Mouse (Mus musculus) limb, embryonic 11.5 days (tissue): Measurements from ENCODE around the gene Ddx41. TPM values are rescaled to one million over a fixed set of nuclear protein-coding genes. Genes with fewer than 3 reads are reported as not detected.
A peak's percentile ranks its signal among the peaks of the same experiment; 100 is the strongest.

Source experiments
- ATAC-seq: fragments of 200-750 bp; cut with Nextera tagmentation; 2 replicates; pipeline ENCODE4 v1.8.0; 2017; ENCODE audit warnings: low read depth; ENCODE audit not compliant: insufficient number of reproducible peaks, low FRiP score, low TSS enrichment
- DNase-seq: peaks from one replicate; pipeline ENCODE4 v3.0.0-alpha.2; 2015; ENCODE audit warnings: low spot score
- H3K27ac ChIP-seq: fragments of 300-500 bp; sonication (generic); replicated peaks from 2 replicates; pipeline ENCODE4 v1.5.1; 2014; ENCODE audit warnings: low read depth, mild to moderate bottlenecking, low read length
- H3K27me3 ChIP-seq: fragments of 300-500 bp; sonication (generic); 2 replicates; pipeline ENCODE4 v1.6.1; 2014; ENCODE audit warnings: mild to moderate bottlenecking, low read length, mixed read lengths; ENCODE audit not compliant: control insufficient read depth, insufficient read depth
- H3K36me3 ChIP-seq: fragments of 300-500 bp; sonication (generic); 2 replicates; pipeline ENCODE4 v1.6.1; 2014; ENCODE audit warnings: mild to moderate bottlenecking, low read length, moderate library complexity, mixed read lengths; ENCODE audit not compliant: control insufficient read depth, insufficient read depth
- H3K4me1 ChIP-seq: fragments of 300-500 bp; sonication (generic); 2 replicates; pipeline ENCODE4 v1.6.1; 2014; ENCODE audit warnings: low read length, mixed read lengths; ENCODE audit not compliant: control insufficient read depth, insufficient read depth
- H3K4me2 ChIP-seq: fragments of 300-500 bp; sonication (generic); 2 replicates; pipeline ENCODE4 v1.6.1; 2014; ENCODE audit warnings: low read depth, mild to moderate bottlenecking, moderate library complexity; ENCODE audit not compliant: severe bottlenecking
- H3K4me3 ChIP-seq: fragments of 300-500 bp; sonication (generic); 2 replicates; pipeline ENCODE4 v1.5.1; 2014; ENCODE audit warnings: low read depth, low read length
- H3K9ac ChIP-seq: fragments of 300-500 bp; sonication (generic); 2 replicates; pipeline ENCODE4 v1.6.1; 2014; ENCODE audit warnings: mild to moderate bottlenecking, low read length
- H3K9me3 ChIP-seq: fragments of 300-500 bp; sonication (generic); 2 replicates; pipeline ENCODE4 v1.6.1; 2016; ENCODE audit warnings: low read length; ENCODE audit not compliant: control insufficient read depth
- WGBS: fragments of 180-500 bp; shearing (Covaris S2); extraction: QIAGEN DNeasy Blood & Tissue Kit; methylation state at CpG from one replicate; pipeline ENCODE4 v1.1.7; 2014; 5-methylcytosine and 5-hydroxymethylcytosine counted together
- polyA plus RNA-seq: library from polyadenylated mRNA; unstranded; fragments of >200 nt; fragmentation: Nextera tagmentation; extraction: Ambion mirVana; gene quantifications from 2 replicates; pipeline ENCODE4 v1.2.1, GENCODE M21; 2014

The Ddx41 gene
- polyA plus RNA-seq, 1 experiment from 2014 or later = 84.0 TPM

DNA sequence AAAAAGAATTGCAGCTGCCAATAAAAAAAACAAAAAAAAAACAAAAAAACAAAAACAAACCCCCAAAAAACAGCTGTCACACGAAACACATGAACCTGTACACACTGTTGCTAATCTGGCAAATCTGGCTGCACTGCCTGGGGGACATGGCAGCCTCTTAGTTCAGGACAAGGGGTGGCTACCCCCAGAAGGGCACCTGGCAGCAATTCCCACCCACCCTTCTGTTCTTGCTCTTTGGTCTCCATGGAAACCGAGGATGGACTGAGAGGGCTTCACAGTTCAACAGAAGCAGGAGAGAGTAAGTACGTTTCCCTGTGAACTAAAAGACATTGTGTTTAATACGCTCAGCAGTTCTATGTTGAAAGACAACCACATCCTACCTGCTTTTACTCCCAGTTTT lies 40.8 kb downstream of the Ddx41 start:
- 39% methylated on average over 4 of the region's 4 CpGs for WGBS
- H3K9me3 ChIP-seq = no peaks in the 10 kb centered on the region
- H3K4me2 ChIP-seq = no peak overlapping the region
- H3K27me3 ChIP-seq = no peaks in the 10 kb centered on the region
- peaks cover 3% of the 10 kb centered on the region; the same call in 1 of the 2 replicates for H3K36me3 ChIP-seq
- H3K27ac ChIP-seq = no peak overlapping the region
- DNase-seq (no peak), ATAC-seq (no peak)
- no peak overlapping the region for H3K4me3 ChIP-seq
- H3K4me1 ChIP-seq = peaks cover 8% of the 10 kb centered on the region
- no peak overlapping the region for H3K9ac ChIP-seq

DNA sequence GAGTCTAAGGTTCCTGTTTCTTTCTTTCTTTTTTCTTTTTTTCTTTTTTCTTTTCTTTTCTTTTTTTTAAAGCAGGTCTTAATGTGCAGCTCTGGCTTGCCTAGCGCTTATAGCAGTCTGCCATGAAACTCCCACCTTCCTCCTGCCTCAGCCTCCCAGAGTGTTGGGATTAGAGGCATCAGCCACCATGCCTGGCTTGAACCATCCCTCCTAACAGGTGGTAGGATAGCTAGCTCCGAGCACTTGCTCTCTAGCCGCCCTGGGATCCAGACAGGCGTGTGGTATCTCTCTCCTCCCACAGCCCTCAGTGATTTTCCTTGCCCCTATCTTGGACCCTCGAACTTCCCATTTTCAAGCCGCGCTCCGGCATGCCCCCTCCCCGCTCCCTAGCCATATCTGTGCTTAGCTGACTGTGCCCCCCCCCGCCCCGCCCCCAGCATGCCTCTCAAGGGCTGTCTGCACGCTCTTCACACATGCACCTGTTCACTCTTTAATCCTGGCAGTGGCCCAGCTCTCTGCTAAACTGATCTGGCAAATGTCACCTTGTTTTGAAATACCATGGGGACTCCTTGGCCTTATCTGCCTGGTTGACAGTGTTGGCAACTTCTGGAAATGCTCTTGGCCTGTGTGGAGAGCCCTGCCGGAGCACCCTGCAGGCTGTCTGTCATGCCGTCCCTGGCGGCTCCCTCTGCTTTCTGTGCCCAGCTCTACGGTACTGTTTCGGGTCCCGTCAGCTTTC lies 41.4 kb downstream of the Ddx41 start:
- no peak overlapping the region for H3K4me3 ChIP-seq
- no peaks in the 10 kb centered on the region for H3K27me3 ChIP-seq
- ATAC-seq (no peak), DNase-seq (no peak)
- H3K4me2 ChIP-seq = no peak overlapping the region
- H3K4me1 ChIP-seq = peaks cover 8% of the 10 kb centered on the region
- H3K27ac ChIP-seq = no peak overlapping the region
- peaks cover 3% of the 10 kb centered on the region; the same call in 1 of the 2 replicates for H3K36me3 ChIP-seq
- no peaks in the 10 kb centered on the region for H3K9me3 ChIP-seq
- WGBS = 26% methylated on average over 18 of the region's 18 CpGs
- no peak overlapping the region for H3K9ac ChIP-seq

DNA sequence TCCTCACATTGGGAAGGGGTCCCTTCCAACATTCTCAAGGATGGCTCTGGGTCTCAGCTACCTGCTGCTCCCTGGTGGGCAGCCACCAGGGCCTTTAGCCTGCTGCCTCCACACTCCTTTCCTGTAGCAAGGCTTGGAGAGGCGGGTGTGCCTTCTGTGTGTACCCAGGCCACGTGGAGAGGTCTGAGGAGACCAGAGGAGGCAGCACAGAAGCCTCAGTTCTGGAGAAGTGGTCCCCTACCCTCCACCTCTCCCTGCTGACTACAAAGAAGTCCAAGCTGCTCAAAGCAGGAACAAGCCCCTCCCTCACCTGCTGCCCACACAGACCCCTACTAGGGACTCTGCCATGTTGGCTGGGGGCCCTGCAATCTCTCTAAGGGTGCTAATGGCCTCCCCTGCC lies 42.2 kb downstream of the Ddx41 start:
- DNase-seq (no peak), ATAC-seq (no peak)
- H3K4me2 ChIP-seq = no peak overlapping the region
- H3K4me3 ChIP-seq = no peak overlapping the region
- H3K27me3 ChIP-seq = no peaks in the 10 kb centered on the region
- peaks cover 8% of the 10 kb centered on the region for H3K4me1 ChIP-seq
- WGBS = 27% methylated on average over 2 of the region's 2 CpGs
- H3K9ac ChIP-seq = no peak overlapping the region
- no peaks in the 10 kb centered on the region for H3K9me3 ChIP-seq
- H3K27ac ChIP-seq = no peak overlapping the region
- peaks cover 3% of the 10 kb centered on the region; the same call in 1 of the 2 replicates for H3K36me3 ChIP-seq

DNA sequence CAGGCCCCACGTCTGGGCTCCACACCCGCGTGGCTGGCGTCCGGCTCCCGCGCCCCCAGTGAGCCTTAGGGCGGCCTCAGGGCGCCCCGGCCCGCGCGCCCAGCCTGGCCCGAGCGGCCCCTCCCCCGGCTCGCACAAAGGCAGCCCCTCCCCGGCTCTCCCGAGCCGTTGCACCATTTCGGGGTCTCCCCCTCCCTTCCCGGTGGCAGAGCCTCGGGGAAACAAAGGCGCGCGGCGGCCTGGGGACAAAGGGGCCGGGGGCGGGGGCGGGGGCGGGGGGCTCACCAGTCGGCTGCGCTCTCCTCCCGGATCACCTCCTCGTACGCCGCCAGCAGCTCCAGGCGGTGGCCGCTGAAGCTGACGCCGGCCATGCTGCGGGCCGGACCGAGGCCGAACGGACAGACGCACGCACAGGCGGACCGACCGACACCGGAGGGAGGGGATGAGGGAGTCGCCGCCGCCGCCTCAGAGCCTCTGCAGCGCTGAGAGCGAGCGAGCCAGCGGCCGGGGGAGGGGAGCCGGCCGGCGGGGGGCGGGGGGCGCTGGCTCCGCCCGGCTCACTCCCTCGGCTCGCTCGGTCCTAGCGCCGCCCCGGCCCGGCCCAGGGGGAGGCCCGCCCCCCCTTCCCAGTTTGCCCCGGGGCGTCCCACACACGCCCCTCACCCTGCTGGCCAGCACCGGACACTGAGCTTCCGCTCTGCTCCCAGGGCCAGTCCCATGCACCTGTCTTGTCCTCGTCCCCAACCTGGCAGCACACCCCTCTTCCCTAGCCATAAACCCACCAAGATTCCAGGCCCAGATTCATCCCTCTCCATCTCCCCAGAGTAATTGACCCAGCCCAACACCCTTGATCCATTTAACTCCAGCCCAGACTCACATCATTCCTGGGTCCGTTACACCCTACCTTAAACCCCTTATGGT lies 48.6 kb downstream of the Ddx41 start, which contains the start of gene Dbn1:
Gene Dbn1, minus strand, starts transcription at position 534 of the 921 bp plus-strand sequence.
- Histone ChIP-seq H3K27ac (peak within 1 kb of the TSS; percentile 89), H3K4me1 (peaks cover 37% of the 10 kb centered on the region), H3K9me3 (no peaks in the 10 kb centered on the region), H3K27me3 (no peaks in the 10 kb centered on the region), H3K36me3 (peaks cover 2% of the 10 kb centered on the region; the same call in 1 of the 2 replicates), H3K9ac (peak within 1 kb of the TSS; percentile 100), H3K4me2 (peak within 1 kb of the TSS; percentile 98), H3K4me3 (peak within 1 kb of the TSS; percentile 100)
- ATAC-seq (peak; percentile 79), DNase-seq (peak; percentile 85)
- WGBS = 1% methylated on average over 41 of the region's 83 CpGs

DNA sequence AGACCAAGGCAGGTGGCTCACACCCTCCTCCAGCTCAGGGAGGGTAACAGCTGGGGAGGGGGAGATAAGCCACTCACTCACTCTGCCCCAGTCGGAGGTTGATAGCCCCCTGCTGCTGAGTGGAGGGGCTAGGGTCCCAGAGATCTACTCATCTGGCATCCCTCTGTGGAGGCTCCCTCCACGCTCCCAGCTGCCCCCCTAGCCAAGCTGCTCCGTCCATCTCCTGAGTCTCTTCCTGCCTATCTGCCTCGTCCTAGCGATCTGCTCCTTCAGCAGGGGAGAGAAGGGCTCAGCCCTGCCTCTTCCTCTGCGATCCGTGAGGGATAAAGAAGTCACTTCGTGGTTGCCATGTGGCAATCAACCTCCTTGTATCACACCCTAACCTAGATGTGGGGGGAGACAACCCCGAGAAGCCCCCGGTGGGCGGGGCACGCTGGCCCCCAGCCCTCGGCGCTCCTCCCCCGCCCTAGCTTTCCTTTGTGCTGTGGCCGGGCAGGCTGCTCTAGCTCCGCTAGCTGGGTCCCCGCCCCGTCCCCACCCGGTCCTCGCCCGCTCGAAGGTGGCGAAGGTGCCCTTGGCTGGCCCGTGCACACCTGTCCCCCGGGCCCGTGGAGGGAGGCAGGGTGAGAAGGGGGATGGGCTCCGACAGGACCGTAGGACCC lies 49.4 kb downstream of the Ddx41 start:
- H3K27me3 ChIP-seq = no peaks in the 10 kb centered on the region
- peak overlapping the region; percentile 100 for H3K4me3 ChIP-seq
- peak overlapping the region; percentile 100 for H3K9ac ChIP-seq
- WGBS = under 1% methylated on average over 29 of the region's 29 CpGs
- no peaks in the 10 kb centered on the region for H3K9me3 ChIP-seq
- peak overlapping the region; percentile 98 for H3K4me2 ChIP-seq
- peaks cover 10% of the 10 kb centered on the region; the same call in 1 of the 2 replicates for H3K36me3 ChIP-seq
- ATAC-seq = peak; percentile 55
- H3K27ac ChIP-seq = peak overlapping the region; percentile 89
- DNase-seq = peak; percentile 74
- peaks cover 37% of the 10 kb centered on the region for H3K4me1 ChIP-seq

DNA sequence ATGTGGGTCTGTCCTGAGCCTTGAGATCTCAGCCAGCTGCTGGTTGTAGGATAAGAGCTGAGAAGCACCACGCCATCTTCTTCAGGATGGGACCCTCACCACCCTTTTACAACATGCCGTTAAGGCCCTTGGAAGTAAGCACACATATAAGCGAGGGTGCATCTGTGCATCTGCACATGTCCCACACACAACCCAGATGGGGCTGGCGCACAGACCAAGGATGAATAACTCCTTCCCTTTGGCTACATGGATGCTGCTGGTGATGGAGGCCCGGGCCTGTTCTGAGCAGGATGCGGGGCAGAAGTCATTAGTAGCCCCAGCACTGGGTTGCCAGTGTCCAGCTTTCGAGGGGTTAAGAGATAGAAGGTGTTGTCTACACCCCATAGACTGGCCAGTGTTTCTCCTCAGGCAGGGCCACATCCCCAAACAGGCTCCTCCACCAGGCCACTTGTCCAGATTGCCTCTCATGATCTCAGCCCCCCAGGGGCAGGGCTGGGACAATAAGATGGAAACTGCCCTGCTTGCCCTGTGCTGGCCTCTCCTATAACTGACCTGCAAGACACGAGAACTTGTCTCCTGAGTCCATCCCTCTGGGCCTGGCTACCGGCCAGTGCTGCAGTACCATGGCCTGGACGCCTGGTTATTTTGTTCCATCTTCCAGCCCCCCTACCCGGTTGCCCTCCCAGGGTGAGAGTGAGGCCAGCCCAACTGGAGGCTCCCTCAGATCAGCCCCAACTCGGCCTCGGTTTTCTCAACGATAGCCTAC lies 50.2 kb downstream of the Ddx41 start:
- peak; percentile 43 for DNase-seq
- peaks cover 37% of the 10 kb centered on the region for H3K4me1 ChIP-seq

DNA sequence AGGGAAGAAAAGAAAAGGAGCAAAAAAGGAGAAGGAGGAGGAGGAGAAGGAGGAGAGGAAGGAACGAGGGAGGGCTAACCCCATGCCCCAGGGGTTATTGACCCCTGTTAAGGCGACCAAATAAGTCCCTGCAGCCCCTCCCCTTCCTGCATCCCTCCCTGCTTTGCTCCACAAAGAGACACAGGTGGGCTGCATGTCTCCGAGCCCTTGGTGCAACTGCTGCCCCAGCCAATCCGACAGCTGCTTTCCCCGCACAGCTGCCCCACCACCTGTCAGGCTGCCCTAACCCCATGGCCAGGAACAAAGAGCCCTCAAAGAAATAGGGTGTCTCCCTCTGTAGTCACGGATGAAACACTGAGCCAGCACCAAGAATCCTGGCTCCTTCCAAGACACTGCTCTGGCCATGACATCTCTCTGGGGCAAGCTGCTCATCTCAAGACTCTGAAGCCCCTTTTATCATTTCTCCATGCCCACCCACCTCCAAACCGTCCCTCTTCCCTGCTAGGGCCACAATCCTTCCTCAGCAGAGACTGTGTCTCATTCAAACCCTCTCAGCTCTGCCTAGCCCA lies 51.9 kb downstream of the Ddx41 start:
- no peaks in the 10 kb centered on the region for H3K27me3 ChIP-seq
- H3K36me3 ChIP-seq = peaks cover 28% of the 10 kb centered on the region
- H3K9ac ChIP-seq = peak overlapping the region; percentile 37
- peak overlapping the region; percentile 34 for H3K4me2 ChIP-seq
- no peak for DNase-seq
- H3K27ac ChIP-seq = no peak overlapping the region
- peaks cover 37% of the 10 kb centered on the region for H3K4me1 ChIP-seq
- no peak for ATAC-seq
- H3K9me3 ChIP-seq = no peaks in the 10 kb centered on the region
- H3K4me3 ChIP-seq = peak overlapping the region; percentile 6; the same call in 1 of the 2 replicates
- WGBS = 22% methylated on average over 7 of the region's 7 CpGs

More for the DNA sequence above, 50.2 kb downstream of the Ddx41 start:
- 0 out of 2 replicates have a peak, but pooled peaks have one; percentile 5 for ATAC-seq
- Histone ChIP-seq H3K9ac (peak overlapping the region; percentile 100), H3K4me2 (peak overlapping the region; percentile 98), H3K9me3 (no peaks in the 10 kb centered on the region), H3K4me3 (peak overlapping the region; percentile 100), H3K36me3 (peaks cover 14% of the 10 kb centered on the region; the same call in 1 of the 2 replicates), H3K27me3 (no peaks in the 10 kb centered on the region), H3K27ac (no peak overlapping the region)
- 40% methylated on average over 14 of the region's 14 CpGs for WGBS
